Mouse (Mus musculus) left cerebral cortex, postnatal 4 days (tissue): Measurements from ENCODE around the gene Slc24a3. TPM values are rescaled to one million over a fixed set of nuclear protein-coding genes. Genes with fewer than 3 reads are reported as not detected.

Source experiments
- DNase-seq: peaks from one replicate; pipeline ENCODE4 v3.0.0-alpha.2; 2022
- intact Hi-C: fragments of 180-260 bp; cut with DNase I; formaldehyde crosslinking; loops from one replicate; pipeline ENCODE4 v1.15.1; 2025
- total RNA-seq, 2 experiments: library from RNA; stranded (reverse); gene quantifications; 2 replicates each; pipeline ENCODE4 v1.2.3; 2021

Gene Slc24a3
- total RNA-seq, 2 experiments from 2014 or later = 74.8 to 87.6 TPM

DNA sequence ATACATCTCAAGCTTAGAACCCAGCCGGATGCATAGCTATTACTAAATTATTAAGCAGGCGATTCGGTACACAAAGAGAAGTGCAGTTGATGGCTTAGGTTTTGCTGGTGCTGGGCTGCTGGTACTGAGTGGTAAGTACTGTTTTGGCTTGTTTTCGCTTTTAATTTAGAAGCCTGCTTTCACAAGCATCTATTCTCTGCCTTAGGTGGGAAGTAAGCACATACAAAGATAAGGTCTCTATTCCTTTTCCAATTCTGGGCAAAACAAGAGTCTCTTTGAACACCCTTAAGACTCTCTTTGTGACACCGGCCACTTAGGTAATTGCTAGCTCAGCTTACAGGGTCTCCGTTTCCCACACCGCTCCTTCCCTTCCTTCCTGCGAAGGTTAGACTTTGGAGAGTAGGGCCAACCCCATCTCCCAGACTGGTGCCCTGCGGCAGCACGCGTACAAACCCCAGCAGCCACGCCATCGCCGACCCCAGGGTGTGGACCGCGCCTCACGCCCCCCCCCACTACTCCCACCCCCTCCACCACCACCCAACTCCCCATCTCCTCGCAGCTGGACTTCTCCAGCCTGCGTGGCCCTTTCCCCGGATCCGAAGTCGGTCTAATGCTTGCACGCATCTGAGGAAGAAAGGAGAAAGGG, 507.1 kb downstream of the Slc24a3 start:
- DNase-seq = no peak
- intact Hi-C loops = no loop called here

DNA sequence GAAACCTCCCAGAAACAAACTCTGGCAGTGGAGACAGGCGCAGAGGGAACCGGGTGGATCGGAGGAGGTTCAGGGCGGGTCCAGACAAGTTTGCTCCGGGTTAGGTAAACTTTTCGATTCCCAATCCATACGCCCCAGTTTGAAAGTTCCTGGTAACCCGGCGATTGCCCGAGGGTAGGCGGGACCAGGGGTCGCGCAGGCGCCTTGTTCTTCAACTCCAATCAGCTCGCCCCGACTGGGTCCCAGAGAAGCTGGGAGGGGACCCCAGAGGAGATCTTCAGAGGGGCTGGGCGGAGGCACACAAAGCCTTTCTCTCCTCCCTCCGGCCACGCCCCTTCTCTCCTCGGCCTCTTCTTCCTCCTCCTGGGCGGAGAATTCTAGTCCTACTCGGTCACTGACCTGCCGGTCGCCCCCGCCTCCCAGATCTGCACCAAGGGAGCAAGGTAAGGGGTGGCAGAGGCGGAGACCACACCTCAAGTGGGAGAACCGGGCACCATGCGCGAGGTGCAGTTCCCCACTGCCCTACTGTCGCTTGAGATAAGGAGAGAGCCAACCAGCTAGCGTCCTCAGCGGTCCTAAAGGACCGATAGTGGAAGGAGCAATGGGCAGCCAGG, 507.7 kb downstream of the Slc24a3 start, which contains the start of gene Rin2:
Gene Rin2 (plus strand): TSS at position 74 of the 614 bp plus-strand sequence.
- DNase-seq = peak; percentile 65
- intact Hi-C loops = no loop called here

DNA sequence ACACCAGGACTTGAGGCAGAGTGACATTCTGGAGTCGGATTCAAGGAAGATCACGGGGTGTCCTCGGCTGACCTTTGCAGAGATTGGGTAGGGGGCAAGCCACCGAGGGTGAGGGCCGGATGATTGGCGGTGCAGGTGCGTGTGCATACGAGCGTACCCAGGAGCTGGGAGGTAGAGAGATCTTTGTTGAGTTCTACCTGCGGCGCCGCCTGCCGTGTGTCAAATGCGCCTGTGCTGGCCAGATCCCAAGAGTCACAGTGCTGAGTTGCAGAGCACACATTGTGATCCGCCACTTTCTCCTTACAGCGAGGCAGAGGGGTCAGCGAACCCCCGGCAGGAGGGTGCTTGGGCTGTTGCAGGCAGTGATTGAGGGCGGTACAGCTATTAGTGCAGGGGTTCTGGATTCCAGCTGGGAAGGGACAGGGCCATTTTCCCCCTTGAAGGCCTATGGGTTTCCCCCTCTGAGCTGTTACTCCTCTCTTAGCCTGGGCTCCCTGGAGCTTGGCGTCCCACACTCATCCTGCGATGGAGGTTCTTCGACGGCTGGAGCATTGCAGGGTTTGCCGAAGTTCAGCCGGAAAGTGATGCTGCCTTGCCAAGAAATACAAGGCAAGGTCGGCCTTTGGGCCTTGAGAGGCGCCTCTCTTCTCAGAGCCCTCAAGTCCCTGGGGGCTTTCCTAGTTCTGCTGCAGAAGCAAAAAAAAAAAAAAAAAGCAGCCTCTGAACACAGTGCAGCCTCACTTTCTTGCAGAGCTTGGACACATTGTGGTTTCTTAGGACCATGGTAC, 508.4 kb downstream of the Slc24a3 start:
- intact Hi-C loops = no loop called here
- DNase-seq = peak; percentile 43

DNA sequence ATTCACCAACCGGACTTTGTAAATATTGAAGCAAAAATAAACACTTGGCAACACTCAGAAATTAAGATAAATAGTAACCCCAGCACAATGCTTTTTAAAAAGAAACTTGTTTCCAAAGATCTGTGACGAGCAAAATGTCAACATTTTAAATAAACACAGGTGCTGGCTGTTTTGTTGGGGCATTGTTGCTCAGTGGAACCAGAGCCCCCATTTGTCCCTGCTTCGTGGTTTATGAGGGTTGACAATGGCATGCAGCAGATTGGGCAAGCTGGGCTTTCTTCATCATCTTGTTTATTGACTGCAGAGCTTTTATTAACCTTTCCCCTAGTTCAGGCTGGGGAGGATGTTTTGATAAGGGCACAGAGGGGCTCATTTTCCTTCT, 509.0 kb downstream of the Slc24a3 start:
- intact Hi-C loops = no loop called here
- no peak for DNase-seq

DNA sequence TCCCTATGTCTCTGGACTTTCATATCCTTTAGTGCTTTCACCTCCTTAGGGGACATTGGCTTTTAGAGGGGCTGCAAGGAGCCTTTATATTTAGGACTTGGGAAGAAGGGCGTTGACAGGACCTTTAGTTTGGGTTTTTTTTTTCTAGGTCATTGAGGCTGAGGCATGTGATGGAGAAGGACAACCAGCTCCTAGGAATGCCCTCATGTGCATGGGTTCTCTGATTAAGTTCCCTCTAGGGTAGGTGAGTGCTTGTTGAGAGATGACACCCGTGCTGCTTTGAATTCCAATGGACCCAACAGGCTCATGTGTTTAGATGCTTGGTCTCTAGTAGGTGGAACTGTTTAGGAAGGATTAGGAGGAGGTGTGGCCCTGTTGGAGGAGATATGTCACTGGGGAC, 509.4 kb downstream of the Slc24a3 start:
- DNase-seq = no peak

DNA sequence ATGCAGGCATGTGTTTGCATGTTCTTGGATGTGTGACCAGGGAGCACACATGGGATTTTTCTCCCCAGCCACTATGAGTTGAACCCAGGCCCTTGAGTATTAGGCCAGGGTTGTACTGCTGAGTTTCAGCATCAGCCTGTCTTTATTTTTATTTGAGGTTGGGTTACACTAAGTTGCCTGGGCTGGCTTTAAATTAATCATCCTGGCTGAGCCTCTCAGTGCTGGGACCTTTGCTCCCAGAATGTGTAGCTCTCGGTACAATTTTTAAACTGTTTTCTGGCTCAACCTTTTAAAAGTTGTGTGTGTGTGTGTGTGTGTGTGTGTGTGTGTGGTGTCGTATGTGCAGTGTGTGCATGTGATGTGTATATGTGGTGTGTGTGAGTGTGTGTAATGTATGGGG, 512.6 kb downstream of the Slc24a3 start:
- no peak for DNase-seq
- intact Hi-C loops = no loop called here

More for the DNA sequence above, 509.4 kb downstream of the Slc24a3 start:
- intact Hi-C loops = no loop called here

DNA sequence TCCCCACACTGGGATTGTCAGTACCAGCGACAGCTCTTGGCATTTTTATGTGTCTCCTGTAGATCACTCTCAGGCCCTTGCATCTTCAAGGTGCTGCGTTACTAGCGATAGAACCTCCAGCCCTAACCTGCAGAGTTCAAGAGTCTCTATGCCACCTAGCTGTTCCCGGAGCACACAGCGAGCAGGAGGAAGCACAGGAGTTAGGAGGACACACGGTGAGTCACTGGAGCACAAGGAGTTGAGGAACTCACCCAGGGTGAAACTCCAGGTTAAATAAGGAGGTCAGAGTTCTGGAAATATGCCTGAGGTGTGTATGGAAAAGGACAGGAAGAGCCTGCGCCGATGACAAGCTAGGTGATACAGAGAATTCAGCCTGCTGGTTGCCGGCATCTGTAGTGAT, 513.2 kb downstream of the Slc24a3 start:
- DNase-seq = no peak
- intact Hi-C loops = no loop called here

DNA sequence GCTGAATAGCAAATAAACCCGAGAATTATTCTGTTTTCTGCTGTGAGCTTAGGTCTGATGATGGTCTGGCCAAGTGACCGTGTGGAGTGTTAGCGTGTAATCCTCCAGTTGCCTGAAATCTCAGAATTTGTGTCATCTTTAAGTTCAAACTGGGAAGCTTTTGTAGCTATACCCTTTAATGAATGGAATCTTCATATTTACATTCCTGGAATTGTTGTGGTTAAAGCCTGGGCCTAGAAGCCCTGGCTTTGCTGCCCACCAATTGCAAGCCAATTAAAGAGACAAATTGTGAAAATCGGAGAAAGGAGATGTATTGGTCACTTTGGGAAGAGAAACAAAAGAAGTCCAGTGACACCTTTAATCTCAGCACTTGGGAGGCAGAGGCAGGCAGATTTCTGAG, 514.1 kb downstream of the Slc24a3 start:
- DNase-seq = no peak
- intact Hi-C loops = no loop called here

DNA sequence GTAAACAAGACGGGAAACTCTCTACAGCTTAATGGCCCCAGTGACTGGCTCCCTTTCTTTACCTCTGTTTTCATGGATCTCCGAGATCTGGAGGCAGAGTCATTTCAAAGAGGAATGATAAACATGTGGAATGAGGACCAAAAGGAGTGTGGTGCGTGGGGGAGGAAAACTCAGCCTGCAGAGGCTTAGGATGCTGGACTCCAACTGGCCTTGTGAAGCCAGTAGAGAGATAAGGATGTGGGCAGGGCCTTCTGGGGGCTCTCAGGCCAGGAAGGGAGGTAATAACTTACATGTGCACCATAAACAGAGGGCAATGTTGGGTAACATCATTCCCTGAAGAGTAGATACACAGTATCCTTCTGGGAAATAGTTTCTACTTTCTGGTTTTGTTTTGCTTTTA, 515.4 kb downstream of the Slc24a3 start:
- intact Hi-C loops = no loop called here
- DNase-seq = no peak

DNA sequence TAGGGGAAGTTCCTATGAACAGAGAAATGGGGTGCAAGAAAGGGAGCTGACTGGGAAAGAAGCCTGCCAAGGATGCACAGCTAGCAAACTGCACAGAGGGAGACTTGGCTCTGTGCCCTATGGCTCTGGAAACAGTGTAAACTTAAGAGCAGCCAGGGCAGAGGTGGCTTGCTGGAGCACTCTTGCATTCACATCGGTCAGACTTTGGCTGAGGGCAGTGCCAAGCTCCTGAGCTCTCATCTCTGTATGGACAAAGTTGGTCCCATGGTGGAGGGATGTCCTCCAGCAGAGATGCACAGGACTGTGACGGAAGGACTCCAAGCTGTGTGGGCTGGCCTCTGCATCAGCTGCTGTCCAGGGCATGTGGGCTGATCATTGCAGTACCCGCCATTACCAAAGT, 516.0 kb downstream of the Slc24a3 start:
- intact Hi-C loops = no loop called here
- peak; percentile 56 for DNase-seq

DNA sequence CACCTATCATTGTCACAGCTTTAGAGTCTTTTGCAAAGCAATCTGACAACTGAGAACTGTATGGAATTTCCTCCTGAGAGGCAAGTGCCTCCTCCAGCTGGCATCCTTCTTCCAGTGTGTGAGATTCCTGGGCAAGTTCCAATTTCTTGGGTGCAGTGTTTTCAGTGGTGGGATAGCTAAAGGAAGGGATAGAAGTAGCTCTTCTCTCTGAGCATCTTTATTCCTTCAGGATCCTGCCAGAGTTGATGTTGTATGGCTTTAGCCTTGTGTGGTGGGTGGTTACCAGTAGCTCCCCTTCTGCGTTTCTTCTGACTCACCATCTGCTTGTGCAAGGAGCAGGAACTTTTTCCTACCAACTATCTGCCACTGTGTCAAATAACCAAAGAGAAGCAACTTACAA, 516.6 kb downstream of the Slc24a3 start:
- intact Hi-C loops = no loop called here
- DNase-seq = no peak

DNA sequence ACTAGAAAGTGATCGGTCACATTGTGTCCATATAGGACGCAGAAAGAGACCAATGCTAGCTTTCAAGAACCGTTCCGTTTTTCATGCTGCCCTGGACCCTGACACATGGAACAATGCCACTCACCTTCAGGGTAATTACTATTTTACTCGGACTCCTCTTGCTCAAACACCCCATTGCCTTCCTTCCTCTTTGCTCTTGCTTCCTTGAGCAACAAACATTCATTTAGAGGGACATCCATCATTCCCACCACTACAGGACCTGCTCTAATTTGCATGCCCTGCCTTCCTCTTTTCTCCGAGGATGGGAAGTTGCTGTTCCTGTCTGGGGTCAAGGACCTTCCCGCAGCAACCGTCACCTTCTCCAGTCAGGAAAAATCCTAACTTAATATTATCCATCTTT, 517.3 kb downstream of the Slc24a3 start:
- intact Hi-C loops = no loop called here
- DNase-seq = no peak

DNA sequence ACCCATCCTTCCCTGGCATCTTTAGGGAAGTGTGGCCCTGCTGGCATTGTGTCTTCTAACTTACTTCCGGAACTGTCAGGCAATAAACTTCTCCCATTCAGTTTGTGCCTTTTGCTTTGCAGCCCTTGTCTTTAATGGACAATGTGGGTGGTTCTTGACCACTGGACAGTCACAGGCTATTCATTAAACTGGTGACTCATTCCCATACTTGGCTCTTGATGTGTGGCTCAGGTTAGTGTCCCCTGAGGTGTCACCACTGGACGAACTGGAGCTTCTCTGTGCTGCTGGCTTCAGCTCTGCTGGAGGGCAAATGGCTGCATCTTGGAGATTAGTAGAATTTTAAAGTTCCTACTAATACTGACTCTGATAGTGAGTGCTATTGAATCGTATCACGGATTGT, 518.5 kb downstream of the Slc24a3 start:
- intact Hi-C loops = no loop called here
- DNase-seq = no peak

DNA sequence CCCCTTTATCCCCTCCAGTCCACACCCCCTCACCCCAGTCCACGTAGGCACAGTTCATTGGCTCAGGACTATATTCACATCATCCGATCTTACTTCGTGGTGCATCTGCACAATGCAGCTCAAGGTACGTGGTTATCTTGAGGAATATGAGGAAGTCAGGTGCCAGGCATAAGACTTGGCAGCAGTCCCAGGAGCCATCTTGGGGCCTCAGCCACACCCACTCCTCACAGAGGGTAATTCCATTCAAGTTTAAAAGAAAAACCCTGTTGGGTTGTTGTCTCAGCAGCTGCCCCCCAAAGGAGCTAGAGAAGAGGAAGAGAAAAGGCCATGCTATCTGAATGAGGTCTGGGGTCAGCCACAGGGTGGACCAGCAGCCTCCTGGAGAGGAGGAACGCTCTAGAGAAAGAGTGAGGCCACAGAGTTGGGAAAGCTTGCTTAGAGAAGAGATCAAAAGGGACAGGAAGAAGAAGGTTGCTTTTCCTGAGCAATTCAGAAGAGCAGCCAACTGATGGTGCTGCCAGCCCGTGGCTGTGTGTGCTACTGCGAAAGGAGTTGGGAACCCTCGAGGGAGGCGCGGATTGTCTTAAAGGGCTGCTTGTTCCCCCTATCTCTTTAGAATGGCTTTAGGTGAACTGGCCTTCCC, 523.9 kb downstream of the Slc24a3 start:
- DNase-seq = no peak
- intact Hi-C loops = no loop called here
